Mouse (Mus musculus) CD4-positive, CD25-positive, alpha-beta regulatory T cell, adult 9 weeks (primary cell): Measurements from ENCODE around the gene Noa1. TPM values are rescaled to one million over a fixed set of nuclear protein-coding genes. Genes with fewer than 3 reads are reported as not detected.

ENCODE experiments used
- polyA plus RNA-seq: library from polyadenylated mRNA; unstranded; fragments of 100-300 nt; shearing (Covaris generic); gene quantifications from one replicate; pipeline ENCODE4 v1.2.1, GENCODE M21; 2017

Noa1 gene
- 6.2 TPM for polyA plus RNA-seq

DNA sequence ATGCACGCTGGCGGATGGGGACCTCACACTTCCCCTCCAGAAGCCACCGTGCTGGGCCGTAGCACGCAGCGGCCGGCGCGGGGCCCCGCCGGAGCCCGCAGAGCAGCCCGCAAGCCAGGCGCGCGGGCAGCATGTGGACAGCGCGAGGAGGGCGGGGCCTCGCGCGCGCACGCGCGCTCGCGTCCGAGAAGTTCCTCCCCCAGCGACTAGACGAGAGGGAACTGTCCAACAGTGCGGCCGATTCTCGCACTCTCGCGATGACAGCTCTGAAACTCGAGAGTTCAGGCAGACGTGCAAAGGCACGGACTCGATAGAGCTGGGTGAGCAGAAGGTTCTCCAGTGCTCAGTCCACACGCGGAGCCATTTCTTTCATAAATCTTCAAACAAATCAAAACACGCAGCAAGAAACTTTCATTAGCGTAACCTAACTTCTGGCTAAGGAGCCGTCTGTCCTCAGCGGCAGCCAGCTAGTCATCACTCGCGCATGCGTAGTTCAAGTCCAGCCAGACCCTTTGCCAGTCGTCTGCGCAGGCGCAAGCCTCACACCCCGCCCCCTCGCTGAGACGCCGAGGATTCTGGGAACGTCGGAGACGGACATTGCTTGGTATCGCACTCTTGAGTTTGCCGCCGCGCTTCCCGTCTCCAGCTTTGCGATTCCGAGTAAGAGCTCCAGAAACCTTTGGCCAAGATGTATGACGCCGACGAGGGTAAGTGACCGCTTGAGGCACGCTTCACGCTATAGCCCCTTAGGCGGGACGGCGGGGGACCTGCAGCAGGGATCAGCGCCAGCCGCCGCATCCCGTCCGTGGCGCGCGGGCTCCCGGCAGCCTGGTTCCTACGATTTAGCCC is at the start of gene Noa1, which contains the start of gene Polr2b:
Gene Noa1 (minus strand): TSS at position 161 of the 849 bp plus-strand sequence.
Gene Polr2b (plus strand): TSS at position 224 of the 849 bp plus-strand sequence.

DNA sequence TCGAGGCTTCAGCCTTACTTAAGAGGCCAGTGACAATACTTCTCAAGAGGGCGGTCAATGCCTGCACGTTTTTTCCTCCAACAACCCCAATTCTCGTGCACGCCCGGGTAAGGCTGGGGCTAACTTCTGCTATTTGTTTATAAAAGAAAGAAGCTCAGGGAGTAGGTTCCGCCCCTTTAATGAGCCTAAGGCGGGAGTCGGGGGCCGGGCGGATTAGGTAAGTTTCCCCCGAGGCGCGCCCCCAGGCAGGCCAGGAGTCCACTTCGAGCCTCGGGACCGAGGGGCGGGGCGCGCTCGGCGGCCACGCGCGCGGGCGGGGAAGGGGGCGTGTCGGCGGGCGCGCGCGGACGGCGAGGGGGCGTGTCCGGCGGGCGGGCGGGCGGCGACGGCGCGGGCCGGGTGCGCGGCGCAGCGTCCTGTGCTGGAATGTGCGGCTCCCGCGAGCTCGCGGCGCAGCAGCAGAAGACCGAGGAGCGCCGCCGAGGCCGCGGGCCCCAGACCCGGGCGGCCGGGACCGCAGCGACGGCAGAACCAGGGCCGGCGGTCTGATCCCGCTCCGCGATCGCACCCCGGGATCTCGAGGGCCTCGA is 44.7 kb downstream of the Noa1 start, which contains the start of gene Rest:
Gene Rest (plus strand): TSS at position 411 of the 590 bp plus-strand sequence.

Other genes starting within 250 kb of the Noa1 start
- gene Hopx, start 195.0 kb downstream of the Noa1 start, polyA plus RNA-seq = 246 TPM
- not detected for gene Spink2, start 98.6 kb downstream of the Noa1 start, polyA plus RNA-seq
- gene Rest, start 44.6 kb downstream of the Noa1 start, polyA plus RNA-seq = 13.2 TPM
- gene Polr2b, start 63 bp upstream of the Noa1 start, polyA plus RNA-seq = 86.7 TPM
- gene Igfbp7, start 98.0 kb upstream of the Noa1 start, polyA plus RNA-seq = not detected